Mouse (Mus musculus): Measurements from ENCODE around the gene Isl2. TPM values are rescaled to one million over a fixed set of nuclear protein-coding genes. Genes with fewer than 3 reads are reported as not detected.

The Isl2 gene
- total and polyA plus RNA-seq, 3 experiments = 0.03 TPM; not detected in 2

GRCm38 (mm10) chr9:55512027-55512543, 26.4 kb upstream of the Isl2 start, which contains the start of gene Etfa:
Gene Etfa (minus strand): TSS chr9:55512243.
- Histone ChIP-seq H3K36me3 (replicated peaks) (peaks cover 17% of the 10 kb centered on the region), H3K4me1 (ENCODE audit: insufficient read depth, low read depth, low read length) (peaks cover 24% of the 10 kb centered on the region), H3K4me3 (ENCODE audit: low read depth, low read length) (peak within 1 kb of the TSS; percentile 91), H3K9me3 (replicated peaks) (no peaks in the 10 kb centered on the region), H3K27me3 (ENCODE audit: insufficient read depth, low read length) (peaks cover 10% of the 10 kb centered on the region)
- ATAC-seq (ENCODE audit: extremely low read depth, insufficient number of reproducible peaks, low FRiP score, poor library complexity, severe bottlenecking) (peak; percentile 99), DNase-seq (ENCODE audit: low spot score) (peak; percentile 98)
- no peak for TF ChIP-seq TAL1 (conservative IDR thresholded peaks at IDR 0.05; ENCODE audit: low read depth, low read length)
- TF ChIP-seq CTCF (IDR thresholded peaks at IDR 0.05; ENCODE audit: low read depth, low read length) = no peak
- TF ChIP-seq GATA1 (IDR thresholded peaks at IDR 0.05; ENCODE audit: borderline replicate concordance, low read length) = no peak
- no peak for TF ChIP-seq GATA2 (IDR thresholded peaks at IDR 0.05; ENCODE audit: borderline replicate concordance, low read depth, low read length)
- no peak for TF ChIP-seq POLR2AphosphoS5 (IDR thresholded peaks at IDR 0.05; ENCODE audit: insufficient replicate concordance, low read depth, low read length)

- H3K4me1 ChIP-seq (ENCODE audit: insufficient read depth, low read depth, low read length) = no peaks in the 10 kb centered on the region
- no peaks in the 10 kb centered on the region for H3K36me3 ChIP-seq (replicated peaks)
- DNase-seq (ENCODE audit: low spot score) (no peak), ATAC-seq (ENCODE audit: extremely low read depth, insufficient number of reproducible peaks, low FRiP score, poor library complexity, severe bottlenecking) (no peak)
- TF ChIP-seq CTCF (IDR thresholded peaks at IDR 0.05; ENCODE audit: low read depth, low read length) = peak; percentile 68
- TF ChIP-seq POLR2AphosphoS5 (IDR thresholded peaks at IDR 0.05; ENCODE audit: insufficient replicate concordance, low read depth, low read length) = no peak
- peaks cover 12% of the 10 kb centered on the region for H3K27me3 ChIP-seq (ENCODE audit: insufficient read depth, low read length)
- H3K9me3 ChIP-seq (replicated peaks) = no peaks in the 10 kb centered on the region
- no peak overlapping the region for H3K4me3 ChIP-seq (ENCODE audit: low read depth, low read length)
Measured at GRCm38 (mm10) chr9:55525716-55526115, 12.8 kb upstream of the Isl2 start.

GRCm38 (mm10) chr9:55535907-55536306, 2.6 kb upstream of the Isl2 start:
- Histone ChIP-seq H3K9me3 (replicated peaks) (no peaks in the 10 kb centered on the region), H3K36me3 (replicated peaks) (no peaks in the 10 kb centered on the region), H3K4me3 (ENCODE audit: low read depth, low read length) (no peak overlapping the region), H3K4me1 (ENCODE audit: insufficient read depth, low read depth, low read length) (peaks cover 2% of the 10 kb centered on the region; the same call in 1 of the 2 replicates), H3K27me3 (ENCODE audit: insufficient read depth, low read length) (peaks cover 56% of the 10 kb centered on the region)
- TF ChIP-seq CTCF (IDR thresholded peaks at IDR 0.05; ENCODE audit: low read depth, low read length) = peak; percentile 74
- no peak for TF ChIP-seq TAL1 (conservative IDR thresholded peaks at IDR 0.05; ENCODE audit: low read depth, low read length)
- ATAC-seq (ENCODE audit: extremely low read depth, insufficient number of reproducible peaks, low FRiP score, poor library complexity, severe bottlenecking) (no peak), DNase-seq (ENCODE audit: low spot score) (peak; percentile 29)

GRCm38 (mm10) chr9:55539006-55539405, 534 bp downstream of the Isl2 start:
- Histone ChIP-seq H3K27me3 (ENCODE audit: insufficient read depth, low read length) (peaks cover 74% of the 10 kb centered on the region), H3K36me3 (replicated peaks) (no peaks in the 10 kb centered on the region), H3K9me3 (replicated peaks) (peaks cover 7% of the 10 kb centered on the region), H3K4me3 (ENCODE audit: low read depth, low read length) (no peak overlapping the region), H3K4me1 (ENCODE audit: insufficient read depth, low read depth, low read length) (peaks cover 3% of the 10 kb centered on the region; the same call in 1 of the 2 replicates)
- ATAC-seq (ENCODE audit: extremely low read depth, insufficient number of reproducible peaks, low FRiP score, poor library complexity, severe bottlenecking) (no peak), DNase-seq (ENCODE audit: low spot score) (no peak)
- no peak for TF ChIP-seq GATA1 (IDR thresholded peaks at IDR 0.05; ENCODE audit: borderline replicate concordance, low read length)
- no peak for TF ChIP-seq POLR2AphosphoS5 (IDR thresholded peaks at IDR 0.05; ENCODE audit: insufficient replicate concordance, low read depth, low read length)

GRCm38 (mm10) chr9:55539661-55540390, 1.4 kb downstream of the Isl2 start:
- Histone ChIP-seq H3K36me3 (replicated peaks) (no peaks in the 10 kb centered on the region), H3K4me3 (ENCODE audit: low read depth, low read length) (no peak overlapping the region), H3K27me3 (ENCODE audit: insufficient read depth, low read length) (peaks cover 76% of the 10 kb centered on the region), H3K9me3 (replicated peaks) (peaks cover 7% of the 10 kb centered on the region), H3K4me1 (ENCODE audit: insufficient read depth, low read depth, low read length) (peaks cover 3% of the 10 kb centered on the region; the same call in 1 of the 2 replicates)
- DNase-seq (ENCODE audit: low spot score) (no peak), ATAC-seq (ENCODE audit: extremely low read depth, insufficient number of reproducible peaks, low FRiP score, poor library complexity, severe bottlenecking) (no peak)
- TF ChIP-seq POLR2AphosphoS5 (IDR thresholded peaks at IDR 0.05; ENCODE audit: insufficient replicate concordance, low read depth, low read length) (no peak), TAL1 (conservative IDR thresholded peaks at IDR 0.05; ENCODE audit: low read depth, low read length) (no peak), GATA2 (IDR thresholded peaks at IDR 0.05; ENCODE audit: borderline replicate concordance, low read depth, low read length) (no peak), GATA1 (IDR thresholded peaks at IDR 0.05; ENCODE audit: borderline replicate concordance, low read length) (no peak), CTCF (IDR thresholded peaks at IDR 0.05; ENCODE audit: low read depth, low read length) (no peak)

- ATAC-seq (ENCODE audit: extremely low read depth, insufficient number of reproducible peaks, low FRiP score, poor library complexity, severe bottlenecking) = no peak
- Histone ChIP-seq H3K36me3 (replicated peaks) (no peaks in the 10 kb centered on the region), H3K4me3 (ENCODE audit: low read depth, low read length) (no peak overlapping the region)
Measured at GRCm38 (mm10) chr9:55540391-55540770, 1.9 kb downstream of the Isl2 start.

More at GRCm38 (mm10) chr9:55540391-55540770, 1.9 kb downstream of the Isl2 start:
- H3K4me1 ChIP-seq (ENCODE audit: insufficient read depth, low read depth, low read length) = peaks cover 3% of the 10 kb centered on the region; the same call in 1 of the 2 replicates
- no peak for DNase-seq (ENCODE audit: low spot score)
- peaks cover 78% of the 10 kb centered on the region for H3K27me3 ChIP-seq (ENCODE audit: insufficient read depth, low read length)
- peaks cover 7% of the 10 kb centered on the region for H3K9me3 ChIP-seq (replicated peaks)
- no peak for TF ChIP-seq POLR2AphosphoS5 (IDR thresholded peaks at IDR 0.05; ENCODE audit: insufficient replicate concordance, low read depth, low read length)
- no peak for TF ChIP-seq TAL1 (conservative IDR thresholded peaks at IDR 0.05; ENCODE audit: low read depth, low read length)
- TF ChIP-seq CTCF (IDR thresholded peaks at IDR 0.05; ENCODE audit: low read depth, low read length) = no peak
